Mouse (Mus musculus): ENCODE data around the gene Metrnl.

Gene Metrnl

DNA sequence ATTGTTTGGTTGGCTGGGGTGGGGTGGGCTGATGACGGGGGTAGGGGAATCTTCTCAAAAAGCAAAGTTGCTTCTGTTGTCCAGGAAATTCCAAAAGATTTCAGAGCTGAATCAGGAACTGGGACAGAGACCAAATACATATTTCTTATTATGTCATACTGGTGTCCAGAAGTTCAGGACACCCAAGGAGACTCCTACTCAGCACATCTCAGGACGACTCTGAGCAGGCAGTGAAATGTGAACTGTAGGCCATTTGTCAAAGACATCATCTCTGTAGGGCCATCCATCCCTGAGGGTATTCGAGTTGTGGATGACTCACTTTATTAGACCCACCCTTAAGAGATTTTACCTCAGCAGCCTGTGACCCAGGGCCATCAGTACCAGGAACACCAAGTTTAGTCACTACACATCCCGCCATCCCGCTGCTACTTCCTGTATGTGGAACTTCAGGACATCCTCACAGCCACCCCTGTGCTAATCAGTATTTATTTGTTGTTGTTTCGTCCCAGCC, 15.8 kb upstream of the Metrnl start:
- peak; percentile 47 for DNase-seq (ENCODE audit: low read depth, low spot score)

DNA sequence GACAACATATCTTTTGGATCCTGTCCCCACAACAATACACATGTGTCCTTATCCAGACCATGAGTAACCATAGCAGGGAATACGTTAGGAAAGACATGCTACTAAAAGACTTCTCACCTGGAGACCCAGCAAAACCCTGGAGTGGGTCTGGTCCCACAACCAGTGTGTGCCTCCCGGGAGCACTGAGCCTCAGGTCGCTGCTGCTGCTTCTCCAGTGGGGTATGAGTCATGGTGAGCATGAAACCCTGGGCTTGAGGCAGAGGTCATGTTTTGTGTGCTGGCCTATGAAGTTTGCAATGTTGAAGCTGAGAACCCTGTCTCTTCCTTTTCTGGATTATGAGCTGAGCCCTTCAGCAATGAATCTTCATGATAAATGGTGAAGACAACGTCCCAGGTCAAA, 15.3 kb upstream of the Metrnl start:
- DNase-seq (ENCODE audit: low read depth, low spot score), result no peak

DNA sequence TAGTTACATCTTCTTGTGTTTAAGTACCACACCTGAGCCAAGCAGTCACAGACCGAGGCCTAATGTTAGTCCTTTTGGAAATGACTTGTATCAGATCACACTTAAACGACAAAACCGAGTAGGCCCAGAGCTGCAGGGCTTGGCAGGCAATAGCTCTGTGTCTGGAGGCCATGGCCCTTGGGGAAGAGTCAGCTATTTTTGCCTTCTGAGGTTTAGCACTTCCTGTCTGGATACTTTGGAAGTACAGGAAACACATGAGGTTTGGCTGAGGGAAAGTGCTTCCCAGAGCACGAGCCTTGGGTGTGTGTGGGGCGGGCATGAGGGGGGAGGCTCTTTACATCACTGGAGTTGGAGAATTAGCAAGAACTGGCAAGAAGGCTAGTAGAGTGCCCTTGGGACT, 14.7 kb upstream of the Metrnl start:
- peak; percentile 41 for DNase-seq (ENCODE audit: low read depth, low spot score)

DNA sequence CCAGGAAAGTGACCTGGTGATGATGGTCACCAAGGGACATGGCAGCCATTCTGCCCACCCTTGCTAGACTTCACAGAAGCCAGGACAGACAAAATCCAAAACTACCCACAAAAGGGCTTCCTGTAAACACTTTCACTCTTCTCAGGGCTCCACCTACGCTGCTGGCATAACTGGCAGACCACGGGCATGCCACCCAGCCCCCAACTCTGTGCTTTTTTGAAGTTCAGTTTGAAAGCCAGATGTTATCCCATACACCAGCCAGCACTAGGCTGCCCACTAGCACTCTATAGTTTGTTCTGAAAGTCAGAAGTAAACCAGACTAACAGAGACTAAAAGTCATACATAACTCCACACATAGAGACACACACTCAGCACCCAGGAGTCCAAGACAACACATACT, 13.3 kb upstream of the Metrnl start:
- no peak for DNase-seq (ENCODE audit: low read depth, low spot score)

DNA sequence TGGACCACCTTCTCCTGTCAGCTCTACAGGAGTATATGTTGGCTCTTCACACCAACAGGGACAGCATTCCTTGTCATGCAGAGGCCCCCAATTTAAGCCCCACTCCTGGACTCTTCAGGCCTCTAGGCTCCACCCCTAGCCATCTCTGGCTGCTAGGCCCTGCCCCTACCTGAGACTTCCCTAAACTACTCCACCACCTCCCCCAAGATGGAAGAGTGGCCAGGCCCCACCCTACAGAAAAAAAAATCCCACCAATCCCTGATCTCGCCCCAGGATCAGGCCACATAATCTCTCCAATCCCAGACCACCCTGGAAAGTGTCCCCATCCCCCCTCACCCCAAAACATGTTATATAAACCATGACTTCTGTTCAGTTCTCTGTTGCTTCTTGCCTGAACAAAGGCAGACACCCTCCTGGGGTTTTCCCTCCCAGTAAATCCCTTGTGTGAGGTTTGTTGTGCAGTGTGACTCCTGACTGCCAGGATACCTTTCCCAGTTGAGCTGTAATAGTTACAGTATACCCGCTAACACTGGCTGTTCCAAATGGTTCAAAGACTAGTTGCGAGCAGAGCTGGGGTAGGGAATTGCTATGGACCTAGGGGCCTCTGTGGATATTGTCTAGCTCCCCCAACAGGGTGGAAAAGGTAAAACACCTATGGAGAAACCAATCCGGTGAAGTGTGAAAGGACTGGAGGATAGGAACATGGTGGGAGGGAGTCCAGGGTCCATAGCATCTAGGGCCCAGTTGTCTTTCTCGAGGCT, 5.9 kb upstream of the Metrnl start:
- DNase-seq (ENCODE audit: low read depth, low spot score), result no peak

DNA sequence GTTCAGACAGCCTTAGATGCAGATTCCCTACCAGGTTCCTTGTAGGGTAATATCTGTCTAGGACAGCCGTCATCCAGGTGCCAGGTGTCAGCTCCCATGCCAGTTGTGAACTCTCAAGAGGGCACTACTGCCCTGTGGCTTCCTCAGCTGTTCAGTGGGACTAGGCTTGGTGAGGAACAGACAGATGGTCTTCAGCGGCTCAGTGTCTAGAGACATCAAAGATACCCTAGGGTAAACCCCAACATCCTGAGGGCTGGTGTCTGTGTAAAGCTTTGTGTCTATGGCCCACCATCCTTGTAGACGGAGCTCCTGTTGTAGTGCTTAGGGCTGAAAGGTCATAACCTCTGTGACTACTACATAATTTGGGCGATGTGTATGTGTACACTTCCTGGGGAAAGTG, 4.1 kb upstream of the Metrnl start:
- DNase-seq (ENCODE audit: low read depth, low spot score), result no peak

DNA sequence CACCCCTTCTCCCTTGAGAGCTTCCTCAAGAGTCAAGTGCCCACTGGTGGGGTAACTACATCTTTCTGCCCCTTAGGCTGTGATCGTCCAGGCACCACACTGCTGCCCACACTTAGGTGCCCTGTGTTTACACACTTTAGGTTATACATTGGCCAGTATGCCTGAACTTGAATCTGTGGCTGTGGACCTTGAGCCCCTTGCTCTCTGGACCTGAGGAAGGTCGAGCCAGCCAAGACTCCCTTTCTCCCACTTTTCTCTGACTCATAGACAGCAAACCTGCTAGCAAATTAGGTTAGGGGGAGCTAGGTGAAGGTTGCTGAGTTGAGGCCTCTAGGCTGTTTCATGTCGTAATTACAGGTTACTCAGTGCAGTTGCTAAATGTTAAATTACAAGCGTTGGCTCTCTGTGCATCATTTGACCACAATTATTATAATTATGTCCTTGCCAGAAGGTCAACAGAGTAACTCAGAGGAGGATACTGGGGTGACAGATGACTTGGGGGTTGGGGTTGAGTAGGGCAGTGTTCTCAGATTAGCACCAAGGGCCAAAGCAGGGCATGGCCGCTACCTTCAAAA, 2.9 kb upstream of the Metrnl start:
- DNase-seq (ENCODE audit: low read depth, low spot score), result no peak

DNA sequence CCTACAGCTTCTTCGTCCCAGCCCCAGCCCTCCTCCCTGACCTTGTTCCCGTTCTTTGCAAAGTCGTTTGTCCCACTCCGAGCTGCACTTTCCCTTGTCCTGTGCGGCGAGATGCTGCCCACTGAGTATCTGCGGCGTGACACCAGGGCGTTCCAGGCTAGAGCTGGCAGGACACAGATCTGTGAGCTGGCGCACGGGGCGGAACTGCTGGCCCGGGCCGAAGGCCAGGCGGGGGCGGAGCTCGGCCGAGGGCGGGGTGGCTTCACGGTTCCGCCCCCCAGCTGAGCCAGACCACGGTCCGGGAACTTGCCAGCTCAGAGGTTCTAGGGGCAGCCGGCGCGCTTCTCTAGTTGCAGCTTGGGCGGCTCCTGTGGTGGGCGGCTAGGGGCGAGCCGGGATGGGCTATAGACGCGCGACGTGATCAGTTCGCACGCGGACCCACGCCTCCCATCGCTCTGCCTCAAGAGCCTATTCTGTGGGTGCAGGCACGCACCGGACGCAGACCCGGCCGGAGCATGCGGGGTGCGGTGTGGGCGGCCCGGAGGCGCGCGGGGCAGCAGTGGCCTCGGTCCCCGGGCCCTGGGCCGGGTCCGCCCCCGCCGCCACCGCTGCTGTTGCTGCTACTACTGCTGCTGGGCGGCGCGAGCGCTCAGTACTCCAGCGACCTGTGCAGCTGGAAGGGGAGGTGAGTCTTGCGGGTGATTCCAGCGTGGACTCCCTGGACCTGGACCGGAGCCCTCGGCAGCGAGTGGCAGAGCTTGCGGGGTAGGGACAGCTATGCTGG, 959 bp downstream of the Metrnl start:
- DNase-seq (ENCODE audit: low read depth, low spot score), result peak; percentile 90

DNA sequence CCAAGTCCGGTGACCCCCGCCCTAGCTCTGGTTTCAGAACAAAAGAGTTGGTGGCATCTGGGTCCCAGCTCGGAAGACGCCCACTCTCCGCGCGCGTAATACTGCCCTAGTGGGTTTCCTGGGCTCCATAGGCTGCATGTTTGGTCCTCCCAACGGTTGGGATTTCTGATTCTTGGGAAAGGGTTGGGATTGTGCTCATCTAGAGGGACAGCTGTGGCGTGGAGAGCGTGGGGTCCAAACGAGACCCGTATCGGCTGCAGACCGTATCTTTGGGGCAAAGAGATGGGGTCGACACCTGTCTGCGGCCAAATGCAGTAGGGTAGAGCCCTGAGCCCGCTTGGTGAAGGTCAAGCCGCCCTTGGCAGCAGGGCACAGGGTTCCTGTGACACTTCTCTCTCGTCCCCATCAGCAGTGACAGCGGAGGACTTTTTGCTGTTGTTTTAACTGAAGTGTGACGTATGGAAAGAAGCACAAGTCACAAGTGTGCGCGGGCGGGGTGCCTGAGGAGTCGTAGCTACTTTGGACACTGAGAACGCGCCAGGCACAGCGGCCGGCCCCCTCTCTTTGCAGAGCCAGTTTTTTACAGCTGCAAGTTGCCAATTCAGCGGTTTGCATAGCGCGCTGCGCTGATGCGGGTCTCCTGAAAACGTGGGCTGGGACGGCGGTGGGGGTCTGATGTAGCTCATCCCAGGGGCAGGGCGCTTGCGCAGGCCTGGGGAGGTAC, 1.7 kb downstream of the Metrnl start:
- peak; percentile 47 for DNase-seq (ENCODE audit: low read depth, low spot score)

DNA sequence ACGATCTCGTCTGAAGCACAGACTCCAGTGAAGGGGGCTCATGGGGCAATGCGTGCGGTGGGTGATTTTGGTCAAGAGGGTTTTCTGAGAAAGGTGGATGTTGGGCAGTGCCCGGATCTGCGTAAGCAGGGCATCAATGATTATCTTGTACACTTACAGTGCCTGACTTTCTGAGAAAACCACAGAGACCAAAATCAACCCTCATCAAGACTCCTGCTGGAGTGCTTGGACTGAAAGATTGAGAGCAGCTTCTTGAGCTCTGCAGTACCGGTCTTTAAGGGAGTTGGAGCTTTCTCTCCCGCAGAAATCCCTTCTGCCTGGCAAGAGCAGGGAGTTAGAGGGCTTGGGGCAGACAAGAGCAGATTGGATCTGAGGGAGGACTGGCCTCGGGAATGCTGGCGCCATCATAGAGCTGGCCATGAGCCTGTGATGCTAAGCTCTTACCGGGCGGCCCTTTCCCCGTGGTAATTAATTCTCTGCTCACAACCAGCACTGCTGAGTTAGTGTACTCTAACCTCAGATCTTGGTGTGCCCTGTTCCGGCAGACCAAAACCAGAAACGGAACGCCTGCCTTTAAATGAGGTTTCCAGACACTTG, 2.4 kb downstream of the Metrnl start:
- no peak for DNase-seq (ENCODE audit: low read depth, low spot score)

DNA sequence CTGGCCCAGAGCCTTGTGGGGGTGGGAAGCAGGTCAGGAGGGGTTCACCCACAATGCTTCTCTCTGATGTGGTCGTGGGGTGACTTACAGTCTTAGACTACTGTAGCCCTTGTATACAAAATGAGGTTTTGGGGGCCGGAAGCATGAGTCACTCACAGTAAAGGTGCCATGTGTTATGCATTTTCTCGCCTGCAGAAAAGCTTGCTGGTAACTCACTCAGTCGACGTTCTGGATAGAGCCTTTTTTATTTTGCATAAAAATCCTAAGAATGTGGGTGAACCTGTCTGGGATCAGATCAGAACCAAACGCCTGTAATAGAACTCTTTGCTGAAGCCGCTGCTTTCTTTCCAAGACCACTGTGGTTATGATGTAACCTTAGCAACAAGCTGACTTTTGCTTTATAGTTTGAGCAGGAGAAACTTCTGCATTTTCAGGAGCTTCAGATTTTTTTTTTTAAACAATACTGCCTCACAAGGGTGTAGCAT, 5.2 kb downstream of the Metrnl start:
- no peak for DNase-seq (ENCODE audit: low read depth, low spot score)

DNA sequence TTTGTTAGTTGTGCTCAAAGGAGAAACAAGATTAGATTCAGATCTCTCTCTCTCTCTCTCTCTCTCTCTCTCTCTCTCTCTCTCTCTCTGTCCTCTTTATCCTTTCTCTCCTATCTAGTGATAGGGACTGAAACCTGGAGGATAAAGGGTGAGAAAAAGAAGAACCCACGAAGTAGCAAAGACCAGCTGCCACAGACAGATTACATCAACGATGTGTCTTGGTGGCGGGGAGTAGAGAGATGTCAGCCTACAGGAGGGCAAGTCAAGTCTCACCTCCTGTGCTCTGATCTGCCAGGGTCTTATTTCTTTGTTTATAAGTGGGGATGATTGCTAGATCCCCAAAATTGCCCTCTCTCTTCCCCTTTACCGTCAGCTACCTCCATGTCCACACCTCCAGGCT, 7.9 kb downstream of the Metrnl start:
- no peak for DNase-seq (ENCODE audit: low read depth, low spot score)

DNA sequence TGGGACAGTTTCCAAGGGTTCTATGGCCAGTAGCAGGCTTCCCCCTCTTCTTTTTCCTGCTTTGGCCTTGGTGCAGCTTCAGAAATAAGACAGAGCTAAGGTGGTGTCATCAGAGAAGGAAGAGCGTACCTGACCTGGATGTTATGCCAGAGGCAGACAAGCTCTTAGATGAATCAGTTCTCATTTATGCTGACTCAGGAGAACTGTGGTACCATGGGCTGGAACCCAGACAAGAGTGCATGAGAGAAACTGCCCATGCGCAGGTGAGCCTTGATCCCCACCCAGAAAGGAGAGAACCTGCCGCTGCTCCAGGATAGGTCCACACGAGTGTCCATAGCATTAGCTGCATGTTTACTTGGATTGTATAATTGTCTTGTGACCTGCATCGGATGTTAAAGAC, 8.9 kb downstream of the Metrnl start:
- no peak for DNase-seq (ENCODE audit: low read depth, low spot score)

DNA sequence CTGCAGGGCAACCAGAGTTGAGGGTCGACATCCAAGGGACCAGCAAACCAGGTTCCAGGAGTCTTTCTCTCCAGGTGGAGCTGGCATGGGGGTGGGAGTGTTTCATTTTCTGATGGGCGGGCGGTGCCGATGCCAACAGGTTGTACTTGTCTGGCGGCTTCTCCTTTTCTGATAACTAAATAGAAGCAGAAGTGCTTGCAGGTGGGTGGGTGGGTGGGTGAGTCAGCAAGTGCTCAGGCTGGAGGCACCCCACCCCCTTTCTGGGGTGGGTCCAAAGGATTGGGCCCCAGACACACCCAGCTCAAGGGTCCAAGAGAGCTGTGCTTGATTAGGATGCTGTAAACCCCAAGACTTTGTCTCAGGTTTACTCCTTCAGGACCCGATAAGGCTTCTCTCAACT, 11.6 kb downstream of the Metrnl start:
- no peak for DNase-seq (ENCODE audit: low read depth, low spot score)

DNA sequence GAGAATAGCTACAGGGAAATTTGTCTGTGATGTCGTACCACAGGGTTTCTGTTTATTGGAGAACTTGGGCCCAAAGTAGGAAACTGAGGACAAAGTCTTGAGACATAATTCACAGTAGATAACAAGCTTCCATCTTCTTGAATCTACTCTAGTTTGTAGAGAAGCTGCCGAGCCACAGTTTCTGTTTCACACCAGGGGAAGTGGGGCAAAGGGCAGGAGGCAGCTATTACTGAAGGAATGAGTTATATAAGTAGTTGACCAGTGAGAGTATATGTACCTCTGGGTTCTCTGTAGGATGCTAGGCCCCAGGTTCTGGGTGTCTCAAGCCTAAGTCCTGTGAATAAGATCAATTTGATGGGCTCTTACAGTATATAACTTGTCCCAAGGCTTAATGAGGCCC, 12.2 kb downstream of the Metrnl start:
- no peak for DNase-seq (ENCODE audit: low read depth, low spot score)

DNA sequence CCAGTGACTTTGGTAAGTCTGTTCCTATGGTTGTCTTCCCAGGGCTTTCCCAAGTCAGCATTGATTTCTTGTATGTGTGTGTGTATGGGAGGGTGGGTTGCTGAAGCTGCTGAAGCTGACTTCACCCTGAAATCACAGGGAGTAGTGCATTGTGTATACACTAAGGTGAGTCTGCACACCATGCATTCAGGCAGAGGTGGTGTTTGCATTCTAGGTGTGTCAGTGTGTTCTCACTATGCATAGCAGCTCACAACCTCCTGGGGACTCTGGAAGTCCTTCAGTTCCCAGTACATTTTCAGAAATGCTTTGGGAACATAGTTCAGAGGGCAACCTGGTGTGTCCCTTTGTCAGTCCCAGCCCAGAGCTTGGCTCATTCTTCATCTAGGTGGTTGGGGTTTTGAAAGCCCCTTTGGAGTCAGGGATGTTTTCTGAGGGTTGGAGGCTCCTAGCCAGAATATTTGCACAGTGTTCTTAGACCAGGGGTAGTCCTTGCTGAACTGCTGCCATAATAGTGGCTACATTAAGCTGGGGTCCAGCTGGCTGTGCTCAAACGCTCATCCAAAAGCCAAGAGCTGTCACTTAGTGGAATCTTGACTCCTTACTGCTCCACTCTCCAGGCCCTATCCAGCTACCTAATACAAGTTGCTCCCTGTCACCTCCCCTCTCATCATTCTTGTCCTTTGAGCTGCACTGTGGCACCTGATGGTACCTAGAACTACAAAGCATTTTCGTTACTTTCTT, 13.6 kb downstream of the Metrnl start:
- DNase-seq (ENCODE audit: low read depth, low spot score), result no peak

DNA sequence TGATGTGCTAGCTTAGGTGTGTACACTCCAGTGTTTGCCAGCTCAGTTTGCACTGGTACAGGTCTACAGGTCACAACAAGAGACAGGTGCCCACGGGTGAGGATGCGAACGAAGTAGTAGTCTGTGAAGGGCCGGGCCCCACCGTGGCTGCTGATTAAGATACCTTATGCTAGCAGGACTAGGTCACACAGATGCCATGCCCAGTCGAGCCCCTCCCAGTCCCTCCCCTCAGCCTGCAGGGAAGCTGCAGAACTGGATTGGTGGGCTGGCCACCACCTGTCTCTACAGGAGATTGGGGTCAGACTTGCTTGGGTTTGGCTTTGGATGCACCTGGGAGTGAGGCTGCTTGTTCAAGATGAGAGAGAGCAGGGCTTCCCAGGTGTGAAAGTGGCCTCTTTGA, 16.4 kb downstream of the Metrnl start:
- no peak for DNase-seq (ENCODE audit: low read depth, low spot score)

DNA sequence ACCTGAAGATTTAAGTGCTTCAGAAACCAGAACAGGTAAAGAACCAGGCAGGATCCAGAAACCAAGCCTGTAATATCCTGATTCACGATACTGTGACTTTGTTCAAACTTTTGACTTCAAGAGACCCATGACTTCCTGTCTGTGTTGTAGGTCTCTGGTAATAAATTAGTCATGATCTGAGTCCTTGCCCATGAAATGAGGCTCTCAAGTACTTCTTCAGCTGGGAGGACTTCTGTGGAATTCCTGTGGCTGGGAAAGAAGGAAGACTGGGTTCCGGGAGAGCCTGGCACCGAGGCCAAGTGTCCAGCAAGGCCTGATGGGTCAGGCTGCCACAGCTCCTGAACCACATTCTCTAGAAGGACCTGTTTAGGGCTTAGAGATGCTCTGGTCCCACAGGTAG, 19.4 kb downstream of the Metrnl start:
- DNase-seq (ENCODE audit: low read depth, low spot score), result no peak

DNA sequence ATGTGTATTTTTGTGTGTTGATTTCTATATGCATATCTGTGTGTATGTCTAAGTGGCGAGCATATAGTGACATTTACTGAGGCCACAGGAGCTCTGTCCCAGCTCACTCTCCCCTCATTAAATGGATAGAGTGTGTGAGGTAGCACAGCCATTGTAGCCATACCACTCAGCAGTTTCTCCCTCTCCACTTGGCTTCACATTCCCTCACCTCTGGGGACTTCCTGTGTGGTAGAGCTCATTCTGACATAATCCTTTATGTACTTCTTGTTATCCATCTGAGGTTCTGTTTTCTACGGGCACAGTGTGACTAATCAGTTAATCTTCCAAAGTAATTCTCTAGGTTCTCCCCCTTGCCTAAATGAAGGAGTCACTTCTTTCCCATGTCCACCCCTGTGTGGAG, 21.1 kb downstream of the Metrnl start:
- no peak for DNase-seq (ENCODE audit: low read depth, low spot score)

DNA sequence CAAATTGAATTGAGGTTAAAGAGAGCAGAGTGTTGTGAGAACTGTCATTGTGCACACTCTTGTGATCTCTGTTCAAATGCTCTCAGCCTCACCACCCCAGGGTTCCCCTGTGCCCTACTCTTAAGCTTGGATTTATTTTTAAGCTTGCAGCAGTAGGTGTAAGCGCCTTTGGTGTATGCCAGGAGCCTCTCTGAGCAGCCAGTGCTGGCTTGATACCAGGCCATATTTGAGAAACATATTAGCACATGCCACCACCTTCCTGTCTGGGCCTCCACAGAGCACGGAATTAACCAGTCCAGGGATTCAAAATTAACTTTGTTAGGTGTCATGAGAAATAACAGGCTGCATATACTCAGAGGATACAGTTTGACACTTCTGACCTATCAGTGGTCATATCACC, 25.3 kb downstream of the Metrnl start:
- no peak for DNase-seq (ENCODE audit: low read depth, low spot score)

DNA sequence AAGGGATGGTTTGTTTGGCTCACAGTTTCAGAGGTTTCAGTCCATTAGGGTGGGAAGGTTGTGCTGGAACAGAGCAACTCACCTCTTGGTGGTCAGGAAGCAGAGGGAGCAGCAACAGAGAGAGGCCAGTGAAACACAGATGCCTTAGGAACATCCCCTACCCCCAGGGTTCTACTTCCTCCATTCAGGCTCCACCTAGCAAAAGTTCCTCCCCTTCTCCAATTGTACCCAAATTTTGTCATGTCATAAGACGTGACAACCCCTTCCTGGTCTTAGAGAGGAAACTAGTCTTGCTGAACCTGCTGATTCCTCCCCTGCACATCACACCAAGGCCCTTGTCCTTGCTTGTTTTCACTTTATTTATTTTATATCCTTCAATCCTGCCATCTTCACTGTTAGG, 32.8 kb downstream of the Metrnl start:
- no peak for DNase-seq (ENCODE audit: low read depth, low spot score)
